Mouse (Mus musculus): Measurements from ENCODE around the gene Gramd1a.

DNA sequence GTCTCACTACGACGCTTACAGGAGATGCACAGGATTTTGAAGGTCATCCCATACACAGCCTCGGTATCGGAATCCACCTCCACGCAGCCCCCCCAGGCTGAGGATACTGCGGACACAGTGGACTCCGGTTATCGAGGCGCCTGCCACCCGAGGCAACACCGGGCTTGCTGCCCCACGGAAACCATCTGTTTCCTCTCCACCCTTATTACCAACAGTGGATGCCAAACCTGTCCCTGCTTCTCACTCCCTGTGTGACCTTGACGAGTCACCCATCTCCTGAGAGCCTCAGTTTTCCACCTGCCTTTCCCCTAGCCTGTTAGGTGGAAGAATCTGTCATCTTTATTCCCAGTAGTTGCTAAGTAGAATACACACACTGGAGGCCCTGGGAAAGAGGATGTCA is 30.6 kb downstream of the Gramd1a start:
- TF ChIP-seq POLR2A (IDR thresholded peaks at IDR 0.05; ENCODE audit: low read depth, low read length) (no peak), CTCF (IDR thresholded peaks at IDR 0.05; ENCODE audit: borderline replicate concordance, insufficient read depth, low read length) (no peak)

Data from embryonic fibroblast, embryonic 13.5 days (primary cell).